Mouse (Mus musculus) heart, adult 9 months (tissue): ENCODE results near the gene Defb39.

ENCODE experiments used
- DNase-seq, 2 experiments: peaks; one replicate each; pipeline ENCODE4 v3.0.0; 2022; ENCODE audit warnings: low spot score in 2 of 2

The Defb39 gene

GRCm38 (mm10) chr8:19064710-19065109 is at the start of gene Defb39:
Defb39 (minus strand) TSS chr8:19064810.
- no peak for DNase-seq

- DNase-seq, result no peak
Observed at GRCm38 (mm10) chr8:19066013-19066412, 1.4 kb upstream of the Defb39 start.

- DNase-seq, result no peak
Observed at GRCm38 (mm10) chr8:19062891-19063290, 1.7 kb downstream of the Defb39 start.

GRCm38 (mm10) chr8:19045242-19045641 is 19.4 kb downstream of the Defb39 start:
- no peak for DNase-seq

GRCm38 (mm10) chr8:19026466-19026865 is 38.1 kb downstream of the Defb39 start, which contains the start of gene Defb38:
Defb38 (minus strand) TSS chr8:19026566.
- no peak for DNase-seq
